Mouse (Mus musculus) E14TG2a.4 (cell line): ENCODE results near the gene Dnajb6.

Experiments
- CTCF ChIP-seq: conservative IDR thresholded peaks from 2 replicates; pipeline ENCODE4 v1.5.1; 2014; ENCODE audit warnings: low read length
- NANOG ChIP-seq: IDR thresholded peaks from 2 replicates; pipeline ENCODE4 v1.6.1; 2014; ENCODE audit warnings: borderline replicate concordance, low read length, mixed read lengths
- POU5F1 ChIP-seq: IDR thresholded peaks from 2 replicates; pipeline ENCODE4 v1.6.1; 2014; ENCODE audit warnings: low read length, borderline replicate concordance

GRCm38 (mm10) chr5:29845038-29845437 is 109.5 kb downstream of the Dnajb6 start:
- no peak for TF ChIP-seq CTCF
- no peak for TF ChIP-seq POU5F1
- no peak for TF ChIP-seq NANOG
